Mouse (Mus musculus) small intestine, adult 10 weeks (tissue): ENCODE data around the gene Cd302. TPM values are rescaled to one million over a fixed set of nuclear protein-coding genes. Genes with fewer than 3 reads are reported as not detected.

Experiments used
- polyA plus RNA-seq: library from polyadenylated mRNA; stranded (reverse); fragments of 350-450 nt; fragmentation: Illumina TruSeq; extraction: RNeasy Lipid Tissue Mini Kit (QIAGEN cat#74804); gene quantifications from one replicate; pipeline ENCODE4 v1.2.3, GENCODE M21; 2014; ENCODE audit warnings: low replicate concordance

Gene Cd302
- 169 TPM for polyA plus RNA-seq

DNA sequence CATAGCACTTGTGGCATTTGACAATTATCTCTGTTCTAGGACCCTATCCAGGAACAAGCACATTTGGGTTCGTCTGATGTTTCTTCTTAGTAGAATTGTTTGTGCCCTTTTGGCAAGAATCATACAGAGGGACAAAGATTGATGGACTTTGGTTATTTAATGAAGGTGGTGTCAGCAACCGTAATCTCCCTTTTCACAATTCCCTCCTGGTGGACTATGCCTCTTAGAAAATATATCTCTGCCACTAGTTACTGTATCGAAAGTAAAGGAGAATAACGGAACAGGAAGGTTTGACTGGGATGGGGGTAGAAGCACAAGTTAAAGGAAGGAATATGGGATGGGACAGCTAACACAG lies at the start of gene Cd302:
TSS of gene Cd302 (minus strand) at position 22 of the 355 bp plus-strand sequence.

DNA sequence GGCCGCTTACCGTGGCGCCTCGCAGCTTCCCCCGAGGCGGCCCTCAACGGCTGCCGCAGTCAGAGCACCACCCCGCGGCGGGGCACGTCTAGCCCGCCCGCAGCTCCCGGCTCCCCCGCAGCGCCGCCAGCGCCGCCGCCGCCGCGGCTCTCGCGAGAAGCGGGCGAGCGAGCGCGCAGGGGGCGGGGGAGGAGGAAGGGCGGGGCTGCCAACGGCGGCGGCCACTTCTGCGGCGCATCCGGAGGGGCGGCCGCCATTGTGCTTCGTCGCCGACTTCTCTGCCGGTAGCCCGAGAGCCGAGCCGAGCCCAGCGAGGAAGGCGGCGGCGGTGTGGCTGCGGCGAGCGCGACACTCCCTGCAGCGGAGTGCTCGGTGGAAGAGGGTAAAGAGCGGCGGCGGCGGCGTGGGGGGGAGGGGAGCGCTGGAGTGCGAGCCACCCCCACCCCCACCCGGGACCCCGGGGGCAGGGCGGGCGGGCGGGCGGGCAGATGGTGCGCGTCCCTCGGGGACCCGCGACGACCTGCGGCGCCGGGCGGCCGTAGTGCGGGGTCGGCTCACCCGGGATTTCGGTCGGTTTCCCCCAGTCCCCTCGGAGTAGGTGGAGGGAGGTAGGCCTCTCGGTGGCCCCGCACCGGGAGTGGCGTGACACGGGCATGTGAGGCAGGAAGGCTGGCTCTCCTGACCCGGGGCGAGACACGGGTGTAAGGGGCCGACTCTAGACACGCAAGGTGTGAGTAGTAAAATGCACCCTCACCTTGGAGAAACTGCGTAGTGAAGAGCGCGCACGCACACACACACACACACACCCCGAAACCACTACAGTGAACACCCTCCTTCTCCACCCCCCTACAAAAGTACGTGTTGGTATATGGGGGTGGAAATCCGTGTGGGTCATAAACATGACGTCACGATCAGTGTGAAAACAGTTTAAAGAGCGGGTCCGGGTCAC lies 74.3 kb downstream of the Cd302 start, which contains the start of the genes Baz2b and March7:
TSS of gene Baz2b (minus strand) at position 137 of the 949 bp plus-strand sequence.
TSS of gene March7 (plus strand) at position 185 of the 949 bp plus-strand sequence.

Other genes with a start within 250 kb of the Cd302 start
- 67.3 TPM for gene Baz2b, start 74.6 kb downstream of the Cd302 start, polyA plus RNA-seq
- 307 TPM for gene March7, start 74.6 kb downstream of the Cd302 start, polyA plus RNA-seq
- 58.0 TPM for gene Ly75, start 98.8 kb upstream of the Cd302 start, polyA plus RNA-seq